Comparison of ENCODE assay signal across 11 mouse cellular contexts in the genomic region with DNA sequence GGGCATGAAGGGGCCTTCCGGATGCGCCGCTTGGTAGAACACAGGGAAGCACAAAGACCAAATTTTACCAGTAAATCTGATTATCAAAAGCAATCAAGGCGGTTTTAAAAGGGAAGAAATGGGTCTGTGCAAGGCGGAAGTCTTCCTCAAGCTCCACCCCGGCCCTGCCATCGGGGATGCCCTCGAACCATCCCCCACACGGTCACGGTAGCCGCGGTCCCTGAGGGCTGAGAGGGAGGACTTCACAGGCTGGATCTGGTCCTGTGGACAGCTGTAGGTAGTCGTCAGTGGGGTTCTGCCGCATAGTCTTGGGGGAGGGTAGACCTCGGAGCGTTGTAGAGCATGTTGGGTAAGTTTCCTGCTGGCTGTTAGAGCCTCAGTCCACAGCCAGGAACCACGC.
A peak's percentile ranks its signal among the peaks of the same experiment; 100 is the strongest.
DNase-seq lines count a peak whose midpoint lies in the region; ATAC-seq and TF ChIP-seq lines count a peak whose summit lies in the region.
"Had no signal": no experiment of that assay in that cellular context is flagged by ENCODE, and none has a peak within 500 bp of the region (broad histone marks: within the 10 kb centered on the region; RNA-seq: fewer than 3 reads in every experiment).

No protein-coding gene starts in this region.

- no peaks in the 10 kb centered on the region for H3K9me3 ChIP-seq in midbrain, embryonic 10.5 days (replicated peaks)
- no peaks in the 10 kb centered on the region for H3K9me3 ChIP-seq in midbrain, postnatal 0 days (ENCODE audit: low read length)
- H3K9me3 ChIP-seq in embryonic facial prominence, embryonic 13.5 days, result no peaks in the 10 kb centered on the region
- H3K9me3 ChIP-seq in hindbrain, postnatal 0 days (ENCODE audit: low read length), result no peaks in the 10 kb centered on the region
- no peaks in the 10 kb centered on the region for H3K9me3 ChIP-seq in stomach, postnatal 0 days (ENCODE audit: control insufficient read depth, low read length)

- no peak for TF ChIP-seq CTCF in midbrain, postnatal 0 days (IDR thresholded peaks at IDR 0.05)
- TF ChIP-seq CTCF in hindbrain, postnatal 0 days (IDR thresholded peaks at IDR 0.05; ENCODE audit: low read depth), result no peak
- TF ChIP-seq CTCF in stomach, postnatal 0 days (IDR thresholded peaks at IDR 0.05; ENCODE audit: low read depth), result no peak

- DNase-seq in midbrain, embryonic 10.5 days (ENCODE audit: low spot score), result peak; percentile 63
- no peak for DNase-seq in midbrain, postnatal 0 days (ENCODE audit: low spot score)
- DNase-seq in hindbrain, postnatal 0 days (ENCODE audit: low spot score), result no peak
- no peak for DNase-seq in stomach, postnatal 0 days (ENCODE audit: low spot score)
- DNase-seq in gastrocnemius, postnatal 25 days, result no peak
- no peak for DNase-seq in ovary, postnatal 14 days (ENCODE audit: low spot score)
- DNase-seq in left cerebral cortex, adult 18-20 months (ENCODE audit: low spot score in 2 of 2), result no peak
- DNase-seq: cerebellum, adult 11 months; gastrocnemius, postnatal 10 days had no signal

- no peak overlapping the region for H3K4me3 ChIP-seq in midbrain, embryonic 10.5 days
- H3K4me3 ChIP-seq in midbrain, postnatal 0 days (ENCODE audit: low read depth, low read length), result no peak overlapping the region
- peak overlapping the region; percentile 20; the same call in 1 of the 2 replicates for H3K4me3 ChIP-seq in embryonic facial prominence, embryonic 13.5 days
- no peak overlapping the region for H3K4me3 ChIP-seq in hindbrain, postnatal 0 days (ENCODE audit: low read length)
- no peak overlapping the region for H3K4me3 ChIP-seq in stomach, postnatal 0 days (ENCODE audit: low read depth, low read length)

- H3K4me2 ChIP-seq in midbrain, postnatal 0 days (ENCODE audit: low read depth, low read length, poor library complexity, severe bottlenecking), result no peak overlapping the region
- H3K4me2 ChIP-seq in embryonic facial prominence, embryonic 13.5 days, result peak overlapping the region; percentile 48
- 0 out of 2 replicates have a peak overlapping the region, but pooled peaks have one; percentile 25 for H3K4me2 ChIP-seq in hindbrain, postnatal 0 days (ENCODE audit: low read depth, low read length)
- peak overlapping the region; percentile 14; the same call in 1 of the 2 replicates for H3K4me2 ChIP-seq in stomach, postnatal 0 days (replicated peaks; ENCODE audit: low read depth)

- H3K36me3 ChIP-seq in midbrain, embryonic 10.5 days, result no peaks in the 10 kb centered on the region
- H3K36me3 ChIP-seq in midbrain, postnatal 0 days (ENCODE audit: insufficient read depth, low read length), result no peaks in the 10 kb centered on the region
- H3K36me3 ChIP-seq in embryonic facial prominence, embryonic 13.5 days, result no peaks in the 10 kb centered on the region
- H3K36me3 ChIP-seq in hindbrain, postnatal 0 days (ENCODE audit: insufficient read depth, low read length), result no peaks in the 10 kb centered on the region
- no peaks in the 10 kb centered on the region for H3K36me3 ChIP-seq in stomach, postnatal 0 days (ENCODE audit: control insufficient read depth, insufficient read depth, low read length)

- peaks cover 84% of the 10 kb centered on the region for H3K4me1 ChIP-seq in midbrain, embryonic 10.5 days
- H3K4me1 ChIP-seq in midbrain, postnatal 0 days (ENCODE audit: insufficient read depth, low read length), result peaks cover 13% of the 10 kb centered on the region; the same call in 1 of the 2 replicates
- H3K4me1 ChIP-seq in embryonic facial prominence, embryonic 13.5 days, result peaks cover 30% of the 10 kb centered on the region
- H3K4me1 ChIP-seq in hindbrain, postnatal 0 days (ENCODE audit: insufficient read depth, low read length), result peaks cover 6% of the 10 kb centered on the region; the same call in 1 of the 2 replicates
- 0 out of 2 replicates have a peak, but pooled peaks cover 4% of the 10 kb centered on the region for H3K4me1 ChIP-seq in stomach, postnatal 0 days (replicated peaks; ENCODE audit: control insufficient read depth, insufficient read depth)

- peak overlapping the region; percentile 90 for H3K27ac ChIP-seq in midbrain, embryonic 10.5 days (replicated peaks)
- no peak overlapping the region for H3K27ac ChIP-seq in midbrain, postnatal 0 days (ENCODE audit: low read depth, low read length)
- no peak overlapping the region for H3K27ac ChIP-seq in embryonic facial prominence, embryonic 13.5 days
- no peak overlapping the region for H3K27ac ChIP-seq in hindbrain, postnatal 0 days
- H3K27ac ChIP-seq in stomach, postnatal 0 days (replicated peaks), result no peak overlapping the region
- H3K27ac ChIP-seq: liver, embryonic 14.5 days had no signal

- H3K27me3 ChIP-seq in midbrain, embryonic 10.5 days (ENCODE audit: low read depth, poor library complexity, severe bottlenecking), result peaks cover 23% of the 10 kb centered on the region; the same call in 1 of the 2 replicates
- no peaks in the 10 kb centered on the region for H3K27me3 ChIP-seq in midbrain, postnatal 0 days (ENCODE audit: insufficient read depth, low read length)
- no peaks in the 10 kb centered on the region; the same call in 1 of the 2 replicates for H3K27me3 ChIP-seq in embryonic facial prominence, embryonic 13.5 days
- no peaks in the 10 kb centered on the region for H3K27me3 ChIP-seq in hindbrain, postnatal 0 days (ENCODE audit: insufficient read depth, low read length)
- no peaks in the 10 kb centered on the region for H3K27me3 ChIP-seq in stomach, postnatal 0 days (ENCODE audit: control insufficient read depth, insufficient read depth, low read length)

- no peak for ATAC-seq in midbrain, postnatal 0 days (ENCODE audit: low FRiP score)
- no peak for ATAC-seq in embryonic facial prominence, embryonic 13.5 days (ENCODE audit: insufficient number of reproducible peaks, insufficient read depth, low FRiP score, low TSS enrichment, low read depth)
- no peak for ATAC-seq in hindbrain, postnatal 0 days
- ATAC-seq in stomach, postnatal 0 days (ENCODE audit: low FRiP score, low TSS enrichment), result no peak

- no peak overlapping the region for H3K9ac ChIP-seq in midbrain, postnatal 0 days (replicated peaks; ENCODE audit: low read length, poor library complexity, severe bottlenecking)
- no peak overlapping the region for H3K9ac ChIP-seq in embryonic facial prominence, embryonic 13.5 days
- no peak overlapping the region for H3K9ac ChIP-seq in hindbrain, postnatal 0 days (replicated peaks; ENCODE audit: low read length)
- H3K9ac ChIP-seq in stomach, postnatal 0 days (ENCODE audit: low read length), result no peak overlapping the region
- H3K9ac ChIP-seq: liver, embryonic 14.5 days had no signal

- no peak for TF ChIP-seq EP300 in stomach, postnatal 0 days (optimal IDR thresholded peaks at IDR 0.05)

- 33% methylated on average over 17 of the region's 17 CpGs for WGBS in midbrain, embryonic 10.5 days
- 16% methylated on average over 17 of the region's 17 CpGs for WGBS in midbrain, postnatal 0 days
- WGBS in embryonic facial prominence, embryonic 13.5 days, result 21% methylated on average over 17 of the region's 17 CpGs
- 24% methylated on average over 17 of the region's 17 CpGs for WGBS in hindbrain, postnatal 0 days
- 51% methylated on average over 17 of the region's 17 CpGs for WGBS in stomach, postnatal 0 days
